Mouse (Mus musculus): ENCODE results near the gene Carm1. TPM values are rescaled to one million over a fixed set of nuclear protein-coding genes. Genes with fewer than 3 reads are reported as not detected.

Carm1 gene
- polyA plus RNA-seq, 1 experiment = 47.7 TPM

DNA sequence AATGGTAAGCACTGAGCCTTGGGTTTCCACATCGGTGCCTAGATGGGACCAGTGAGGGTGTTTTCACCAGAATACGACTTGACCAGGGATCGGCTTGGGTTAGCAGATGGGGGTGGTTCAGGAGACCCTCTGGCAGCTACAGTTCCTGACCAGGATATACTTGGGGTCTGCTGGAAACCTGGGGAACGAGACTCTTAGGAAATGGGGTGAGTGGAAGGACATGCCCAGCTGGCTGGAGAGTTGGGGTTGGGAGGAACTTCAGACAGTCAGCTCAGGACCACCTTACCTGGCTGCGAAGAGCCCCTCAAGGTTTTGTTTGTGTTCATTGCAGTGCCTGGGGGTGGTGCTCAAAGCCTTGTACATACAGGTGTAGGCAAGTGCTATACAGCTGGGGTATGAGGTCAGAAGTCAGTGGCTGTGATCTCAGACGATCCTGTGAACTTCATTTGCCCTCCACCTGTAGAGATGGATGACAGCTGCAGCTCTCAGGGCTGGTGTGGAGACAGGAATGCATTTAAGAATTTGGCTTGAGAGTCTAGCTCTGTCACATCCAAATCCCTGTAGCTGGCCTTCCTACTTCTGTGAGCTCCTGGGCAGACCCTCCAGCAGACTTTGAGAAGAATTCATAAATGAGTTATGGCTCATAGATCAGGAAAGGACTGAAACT lies 7.0 kb downstream of the Carm1 start:
- WGBS = 85% methylated on average over 6 of the region's 6 CpGs
- H3K36me3 ChIP-seq (ENCODE audit: control insufficient read depth, insufficient read depth, low read length) = no peaks in the 10 kb centered on the region
- H3K4me1 ChIP-seq (ENCODE audit: control insufficient read depth, insufficient read depth, low read length) = peaks cover 6% of the 10 kb centered on the region
- no peaks in the 10 kb centered on the region for H3K27me3 ChIP-seq (replicated peaks; ENCODE audit: control insufficient read depth, insufficient read depth, low read length)
- H3K27ac ChIP-seq (ENCODE audit: insufficient read depth, low read depth, low read length) = no peak overlapping the region
- TF ChIP-seq CTCF (conservative IDR thresholded peaks at IDR 0.05; ENCODE audit: insufficient read depth, insufficient read length, low read depth, low read length) = no peak
- TF ChIP-seq POLR2A (IDR thresholded peaks at IDR 0.05; ENCODE audit: low read depth, low read length) = no peak
- DNase-seq = no peak
- no peak overlapping the region for H3K4me3 ChIP-seq (ENCODE audit: insufficient read depth, low read depth, low read length)

DNA sequence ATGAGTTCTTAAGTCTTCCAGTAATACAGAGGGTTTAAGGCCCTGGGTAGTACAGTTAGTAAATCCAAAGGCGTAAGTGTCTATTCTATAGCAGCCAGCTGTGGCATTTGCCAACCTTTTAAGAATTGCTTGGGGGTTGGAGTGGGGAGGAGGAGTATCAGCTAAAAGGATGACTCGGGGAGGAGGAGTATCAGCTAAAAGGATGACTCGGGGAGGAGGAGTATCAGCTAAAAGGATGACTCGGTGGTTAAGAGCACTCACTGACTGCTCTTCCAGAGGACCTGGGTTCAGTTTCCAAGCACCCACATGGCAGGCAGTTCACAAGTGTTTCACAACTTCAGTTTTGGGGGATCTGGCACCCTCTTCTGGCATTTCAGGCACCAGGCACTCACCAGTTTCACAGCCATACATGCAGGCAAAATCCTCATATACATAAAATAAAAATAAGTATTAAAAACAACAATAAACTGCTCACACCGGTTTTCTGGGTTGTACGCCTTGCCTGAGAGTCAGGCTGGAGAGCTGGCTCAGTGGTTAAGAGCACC lies 8.6 kb downstream of the Carm1 start:
- Histone ChIP-seq H3K36me3 (ENCODE audit: control insufficient read depth, insufficient read depth, low read length) (no peaks in the 10 kb centered on the region), H3K27me3 (replicated peaks; ENCODE audit: control insufficient read depth, insufficient read depth, low read length) (no peaks in the 10 kb centered on the region), H3K4me3 (ENCODE audit: insufficient read depth, low read depth, low read length) (no peak overlapping the region), H3K27ac (ENCODE audit: insufficient read depth, low read depth, low read length) (no peak overlapping the region), H3K4me1 (ENCODE audit: control insufficient read depth, insufficient read depth, low read length) (peaks cover 6% of the 10 kb centered on the region)
- 0 out of 2 replicates have a peak, but pooled peaks have one; percentile 1 for TF ChIP-seq CTCF (conservative IDR thresholded peaks at IDR 0.05; ENCODE audit: insufficient read depth, insufficient read length, low read depth, low read length)
- TF ChIP-seq POLR2A (IDR thresholded peaks at IDR 0.05; ENCODE audit: low read depth, low read length) = no peak
- 84% methylated on average over 6 of the region's 6 CpGs for WGBS
- no peak for DNase-seq

DNA sequence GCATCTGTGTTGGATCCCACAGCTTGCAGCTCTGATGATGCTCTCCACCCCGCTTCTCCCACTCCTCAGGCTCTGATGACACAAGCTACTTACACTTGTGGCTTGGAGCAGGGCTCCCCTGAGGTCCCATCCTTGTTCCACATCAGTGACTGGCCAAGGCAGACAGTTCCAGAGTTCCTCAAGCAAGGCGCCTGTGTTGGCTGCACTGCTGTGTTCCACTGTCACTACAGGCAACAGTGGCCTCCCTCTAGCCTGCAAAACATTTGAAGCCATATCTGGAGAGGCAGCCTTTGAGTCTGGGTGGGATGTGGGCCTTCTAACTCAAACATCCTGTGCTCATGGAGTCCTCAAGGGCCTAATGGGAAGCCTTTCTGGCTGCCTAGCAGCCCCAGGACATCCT lies 10.3 kb downstream of the Carm1 start:
- 79% methylated on average over 2 of the region's 2 CpGs for WGBS
- TF ChIP-seq POLR2A (IDR thresholded peaks at IDR 0.05; ENCODE audit: low read depth, low read length) = no peak
- no peak for TF ChIP-seq CTCF (conservative IDR thresholded peaks at IDR 0.05; ENCODE audit: insufficient read depth, insufficient read length, low read depth, low read length)

DNA sequence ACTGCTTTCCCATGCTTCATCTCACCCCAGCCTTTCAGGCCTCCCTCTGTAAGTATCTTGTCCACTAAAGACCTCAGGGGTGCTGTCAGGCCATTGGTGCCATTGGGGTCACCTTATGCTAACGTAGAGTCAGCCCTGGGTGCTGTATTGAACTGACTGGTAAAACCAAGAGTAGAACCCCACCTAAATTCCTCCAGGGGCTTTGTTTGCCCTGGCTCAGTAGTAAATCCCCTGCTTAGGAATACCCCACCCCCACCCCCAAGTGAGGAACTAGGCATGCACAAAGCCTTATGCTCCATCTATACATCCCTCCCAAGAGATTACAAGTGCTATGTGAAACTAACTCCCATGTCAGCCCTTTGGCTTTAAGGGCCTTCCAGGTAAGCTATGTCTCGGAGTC lies 10.9 kb downstream of the Carm1 start:
- no peak for TF ChIP-seq POLR2A (IDR thresholded peaks at IDR 0.05; ENCODE audit: low read depth, low read length)
- no peak for TF ChIP-seq CTCF (conservative IDR thresholded peaks at IDR 0.05; ENCODE audit: insufficient read depth, insufficient read length, low read depth, low read length)
- Histone ChIP-seq H3K27ac (ENCODE audit: insufficient read depth, low read depth, low read length) (no peak overlapping the region), H3K4me3 (ENCODE audit: insufficient read depth, low read depth, low read length) (no peak overlapping the region), H3K4me1 (ENCODE audit: control insufficient read depth, insufficient read depth, low read length) (peaks cover 8% of the 10 kb centered on the region), H3K36me3 (ENCODE audit: control insufficient read depth, insufficient read depth, low read length) (no peaks in the 10 kb centered on the region), H3K27me3 (replicated peaks; ENCODE audit: control insufficient read depth, insufficient read depth, low read length) (no peaks in the 10 kb centered on the region)
- WGBS = 97% methylated on average over 2 of the region's 2 CpGs
- no peak for DNase-seq

More for the DNA sequence above, 10.3 kb downstream of the Carm1 start:
- Histone ChIP-seq H3K36me3 (ENCODE audit: control insufficient read depth, insufficient read depth, low read length) (no peaks in the 10 kb centered on the region), H3K27me3 (replicated peaks; ENCODE audit: control insufficient read depth, insufficient read depth, low read length) (no peaks in the 10 kb centered on the region), H3K27ac (ENCODE audit: insufficient read depth, low read depth, low read length) (no peak overlapping the region), H3K4me1 (ENCODE audit: control insufficient read depth, insufficient read depth, low read length) (peaks cover 8% of the 10 kb centered on the region), H3K4me3 (ENCODE audit: insufficient read depth, low read depth, low read length) (no peak overlapping the region)
- DNase-seq = peak; percentile 21

DNA sequence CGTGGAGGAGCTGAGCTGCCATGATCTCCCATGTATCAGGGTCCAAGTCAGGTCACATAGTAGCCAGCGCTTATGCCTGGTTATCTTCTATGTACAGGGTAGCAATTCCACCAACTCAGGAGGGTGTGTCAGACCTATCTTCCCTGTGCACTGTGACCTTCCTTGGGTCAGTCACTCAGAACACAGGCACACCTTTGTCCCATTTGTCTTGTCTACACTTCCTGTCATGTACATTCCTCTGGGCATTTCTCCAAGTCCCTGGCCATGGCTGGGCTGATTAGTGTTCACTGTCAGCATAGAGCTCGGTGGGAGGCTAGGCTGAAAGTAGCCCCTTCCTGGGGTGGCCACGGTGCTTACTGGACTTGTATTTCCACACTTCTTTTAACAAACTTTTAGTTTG lies 11.7 kb downstream of the Carm1 start:
- H3K27ac ChIP-seq (ENCODE audit: insufficient read depth, low read depth, low read length) = no peak overlapping the region
- no peaks in the 10 kb centered on the region for H3K36me3 ChIP-seq (ENCODE audit: control insufficient read depth, insufficient read depth, low read length)
- no peak overlapping the region for H3K4me3 ChIP-seq (ENCODE audit: insufficient read depth, low read depth, low read length)
- 53% methylated on average over 4 of the region's 4 CpGs for WGBS
- TF ChIP-seq POLR2A (IDR thresholded peaks at IDR 0.05; ENCODE audit: low read depth, low read length) = no peak
- TF ChIP-seq CTCF (conservative IDR thresholded peaks at IDR 0.05; ENCODE audit: insufficient read depth, insufficient read length, low read depth, low read length) = no peak
- H3K27me3 ChIP-seq (replicated peaks; ENCODE audit: control insufficient read depth, insufficient read depth, low read length) = no peaks in the 10 kb centered on the region
- DNase-seq = peak; percentile 51
- peaks cover 8% of the 10 kb centered on the region for H3K4me1 ChIP-seq (ENCODE audit: control insufficient read depth, insufficient read depth, low read length)

DNA sequence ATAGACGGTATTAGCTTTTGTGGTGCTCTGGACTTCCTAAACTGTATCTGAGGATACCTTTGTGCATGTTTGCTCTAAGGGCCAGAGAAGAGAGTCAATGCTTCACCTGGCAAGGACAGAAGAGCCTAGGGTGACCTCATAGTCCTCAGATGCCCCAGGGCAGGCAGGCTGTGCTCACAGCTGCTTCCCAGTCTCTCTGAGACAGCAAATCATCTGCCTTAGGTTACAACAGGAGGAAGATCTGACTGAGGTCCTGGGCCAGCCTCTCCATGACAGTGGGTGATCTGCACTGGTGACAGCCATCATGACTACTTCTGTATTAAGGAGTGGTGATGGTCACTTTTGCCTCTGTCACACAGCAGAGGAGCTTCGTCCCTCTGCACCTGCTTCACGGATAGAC lies 12.5 kb downstream of the Carm1 start:
- DNase-seq = no peak
- TF ChIP-seq CTCF (conservative IDR thresholded peaks at IDR 0.05; ENCODE audit: insufficient read depth, insufficient read length, low read depth, low read length) (no peak), POLR2A (IDR thresholded peaks at IDR 0.05; ENCODE audit: low read depth, low read length) (no peak)
- Histone ChIP-seq H3K27ac (ENCODE audit: insufficient read depth, low read depth, low read length) (no peak overlapping the region), H3K4me1 (ENCODE audit: control insufficient read depth, insufficient read depth, low read length) (peaks cover 8% of the 10 kb centered on the region), H3K36me3 (ENCODE audit: control insufficient read depth, insufficient read depth, low read length) (no peaks in the 10 kb centered on the region), H3K27me3 (replicated peaks; ENCODE audit: control insufficient read depth, insufficient read depth, low read length) (no peaks in the 10 kb centered on the region), H3K4me3 (ENCODE audit: insufficient read depth, low read depth, low read length) (no peak overlapping the region)
- 96% methylated on average over 3 of the region's 3 CpGs for WGBS

DNA sequence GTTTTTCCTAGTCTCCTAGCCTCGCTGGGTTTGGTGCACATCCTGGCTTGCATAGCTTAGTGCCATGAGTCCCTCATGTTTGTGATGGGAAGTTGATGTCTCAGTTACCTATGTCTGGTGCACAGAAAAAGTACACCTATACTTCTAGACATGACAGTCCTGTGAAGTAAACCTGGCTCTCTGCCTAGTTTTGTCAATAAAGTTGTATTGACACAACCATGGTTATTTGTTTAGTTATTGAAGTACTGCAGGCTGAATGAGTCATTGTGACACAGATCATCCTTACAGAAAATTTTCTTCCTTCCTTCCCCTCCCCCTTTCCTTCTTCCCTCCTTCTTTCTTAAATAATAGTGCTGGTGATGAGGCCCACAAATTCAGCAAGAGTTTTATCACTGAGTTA lies 17.7 kb downstream of the Carm1 start:
- TF ChIP-seq POLR2A (IDR thresholded peaks at IDR 0.05; ENCODE audit: low read depth, low read length) (no peak), CTCF (conservative IDR thresholded peaks at IDR 0.05; ENCODE audit: insufficient read depth, insufficient read length, low read depth, low read length) (no peak)
- Histone ChIP-seq H3K27me3 (replicated peaks; ENCODE audit: control insufficient read depth, insufficient read depth, low read length) (no peaks in the 10 kb centered on the region), H3K4me1 (ENCODE audit: control insufficient read depth, insufficient read depth, low read length) (peaks cover 6% of the 10 kb centered on the region), H3K4me3 (ENCODE audit: insufficient read depth, low read depth, low read length) (no peak overlapping the region), H3K36me3 (ENCODE audit: control insufficient read depth, insufficient read depth, low read length) (no peaks in the 10 kb centered on the region), H3K27ac (ENCODE audit: insufficient read depth, low read depth, low read length) (no peak overlapping the region)
- DNase-seq = no peak
- 89% methylated on average over 1 of the region's 1 CpGs for WGBS
